Mouse (Mus musculus) MEL (cell line): ENCODE measurements at regions not wholly inside any gene's neighbourhood (a gene's known extent, or its start where the extent isn't known, plus 50 kb on each side); places are given as distances from the start of the nearest gene placed in this dataset.

ENCODE experiments used
- DNase-seq: peaks from one replicate; pipeline ENCODE4 v3.0.0; 2011; ENCODE audit warnings: low read depth, low spot score
- H3K27ac ChIP-seq: 2 replicates; pipeline ENCODE4 v1.5.1; 2012; ENCODE audit warnings: low read depth, mild to moderate bottlenecking, control low read depth, low read length, moderate library complexity; ENCODE audit not compliant: control insufficient read depth
- H3K27me3 ChIP-seq, 2 experiments: fragments of 150-350 bp in 1 of 2; sonication (generic) in 1 of 2; 2 replicates each; pipeline ENCODE4 v1.6.1; 2012; ENCODE audit warnings: low read length in 2 of 2, mild to moderate bottlenecking in 2 of 2, improper control_type of control experiment in 1 of 2, moderate library complexity in 1 of 2; ENCODE audit not compliant: insufficient read depth in 2 of 2, control insufficient read depth in 1 of 2
- H3K36me3 ChIP-seq, 2 experiments: 2 replicates each; pipeline ENCODE4 v1.6.1; 2012 to 2014; ENCODE audit warnings: low read length in 2 of 2, improper control_type of control experiment in 1 of 2, inconsistent platforms in 1 of 2, mild to moderate bottlenecking in 1 of 2; ENCODE audit not compliant: insufficient read depth in 2 of 2, control insufficient read depth in 1 of 2
- H3K4me1 ChIP-seq, 2 experiments: fragments of 150-350 bp in 1 of 2; sonication (generic) in 1 of 2; 2 replicates each; pipeline ENCODE4 v1.6.1; 2012; ENCODE audit warnings: low read length in 2 of 2, improper control_type of control experiment in 1 of 2, mild to moderate bottlenecking in 1 of 2; ENCODE audit not compliant: insufficient read depth in 2 of 2, control insufficient read depth in 1 of 2
- H3K4me3 ChIP-seq, 2 experiments: fragments of 150-350 bp in 1 of 2; sonication (generic) in 1 of 2; 2 replicates each; pipeline ENCODE4 v1.5.1; 2012; ENCODE audit warnings: low read depth in 2 of 2, low read length in 2 of 2, mild to moderate bottlenecking in 2 of 2, moderate library complexity in 2 of 2, control low read depth in 1 of 2, improper control_type of control experiment in 1 of 2; ENCODE audit not compliant: control insufficient read depth in 1 of 2, insufficient read depth in 1 of 2
- H3K79me2 ChIP-seq: 2 replicates; pipeline ENCODE4 v1.6.1; 2012; ENCODE audit warnings: mild to moderate bottlenecking, low read length, moderate library complexity; ENCODE audit not compliant: control insufficient read depth, poor library complexity, insufficient read depth
- H3K9ac ChIP-seq: 2 replicates; pipeline ENCODE4 v1.6.1; 2012; ENCODE audit warnings: low read depth, mild to moderate bottlenecking, control low read depth, low read length, moderate library complexity; ENCODE audit not compliant: control insufficient read depth, poor library complexity, severe bottlenecking
- H3K9me3 ChIP-seq: fragments of 150-350 bp; sonication (generic); replicated peaks from 2 replicates; pipeline ENCODE4 v1.6.1; 2012; ENCODE audit warnings: mild to moderate bottlenecking, low read length, improper control_type of control experiment, moderate library complexity; ENCODE audit not compliant: insufficient read depth
- CHD2 ChIP-seq: IDR thresholded peaks from 2 replicates; pipeline ENCODE4 v1.6.1; 2011; ENCODE audit warnings: low read length, improper control_type of control experiment
- CTCF ChIP-seq, 3 experiments: IDR thresholded peaks in 2 of 3; conservative IDR thresholded peaks in 1 of 3; 2 replicates each; pipeline ENCODE4 v1.5.1; 2011 to 2012; ENCODE audit warnings: low read length in 3 of 3, low read depth in 2 of 3, mild to moderate bottlenecking in 2 of 3, improper control_type of control experiment in 1 of 3, inconsistent platforms in 1 of 3, mixed read lengths in 1 of 3, moderate library complexity in 1 of 3; ENCODE audit not compliant: control insufficient read depth in 1 of 3, insufficient read depth in 1 of 3, poor library complexity in 1 of 3, severe bottlenecking in 1 of 3
- EP300 ChIP-seq, 2 experiments: IDR thresholded peaks; 2 replicates each; pipeline ENCODE4 v1.6.1; 2011; ENCODE audit warnings: improper control_type of control experiment in 2 of 2, low read length in 2 of 2, low read depth in 1 of 2, mild to moderate bottlenecking in 1 of 2
- ETS1 ChIP-seq: IDR thresholded peaks from 2 replicates; pipeline ENCODE4 v1.6.1; 2012; ENCODE audit warnings: low read depth, mild to moderate bottlenecking, inconsistent platforms, low read length, improper control_type of control experiment, moderate library complexity
- GABPA ChIP-seq: IDR thresholded peaks from 2 replicates; pipeline ENCODE4 v1.6.1; 2012; ENCODE audit warnings: low read depth, mild to moderate bottlenecking, inconsistent platforms, low read length, improper control_type of control experiment, moderate library complexity
- JUND ChIP-seq: IDR thresholded peaks from 2 replicates; pipeline ENCODE4 v1.6.1; 2011; ENCODE audit warnings: low read depth, mild to moderate bottlenecking, improper control_type of control experiment, low read length
- KAT2A ChIP-seq: conservative IDR thresholded peaks from 2 replicates; pipeline ENCODE4 v1.6.1; 2012; ENCODE audit warnings: low read depth, low read length, improper control_type of control experiment, inconsistent platforms
- MAZ ChIP-seq: IDR thresholded peaks from 2 replicates; pipeline ENCODE4 v1.6.1; 2012; ENCODE audit warnings: low read depth, mild to moderate bottlenecking, inconsistent platforms, low read length, improper control_type of control experiment
- MEF2A ChIP-seq: IDR thresholded peaks from 2 replicates; pipeline ENCODE4 v1.6.1; 2014; ENCODE audit warnings: low read depth, mild to moderate bottlenecking, inconsistent platforms, low read length, improper control_type of control experiment; ENCODE audit not compliant: poor library complexity, insufficient replicate concordance, severe bottlenecking; ENCODE audit errors: extremely low read depth
- MXI1 ChIP-seq: IDR thresholded peaks from 2 replicates; pipeline ENCODE4 v1.6.1; 2011; ENCODE audit warnings: mild to moderate bottlenecking, low read depth, low read length, improper control_type of control experiment
- MYC ChIP-seq: IDR thresholded peaks from 2 replicates; pipeline ENCODE4 v1.6.1; 2011; ENCODE audit warnings: low read depth, mild to moderate bottlenecking, low read length, improper control_type of control experiment, moderate library complexity
- POLR2A ChIP-seq, 2 experiments: IDR thresholded peaks; 2 replicates each; pipeline ENCODE4 v1.6.1; 2011 to 2012; ENCODE audit warnings: low read length in 2 of 2, mild to moderate bottlenecking in 2 of 2, control low read depth in 1 of 2, improper control_type of control experiment in 1 of 2, low read depth in 1 of 2, moderate library complexity in 1 of 2; ENCODE audit not compliant: control insufficient read depth in 1 of 2, insufficient read depth in 1 of 2, poor library complexity in 1 of 2
- POLR2AphosphoS5 ChIP-seq: IDR thresholded peaks from 2 replicates; pipeline ENCODE4 v1.6.1; 2012; ENCODE audit warnings: low read depth, borderline replicate concordance, mild to moderate bottlenecking, inconsistent platforms, low read length, moderate library complexity, mixed read lengths
- RCOR1 ChIP-seq: IDR thresholded peaks from 2 replicates; pipeline ENCODE4 v1.6.1; 2012; ENCODE audit warnings: low read depth, mild to moderate bottlenecking, inconsistent platforms, low read length, improper control_type of control experiment
- SIN3A ChIP-seq: IDR thresholded peaks from 2 replicates; pipeline ENCODE4 v1.6.1; 2012; ENCODE audit warnings: low read length, improper control_type of control experiment, inconsistent platforms
- SMC3 ChIP-seq: IDR thresholded peaks from 2 replicates; pipeline ENCODE4 v1.6.1; 2011; ENCODE audit warnings: low read depth, low read length, improper control_type of control experiment
- TAL1 ChIP-seq: IDR thresholded peaks from 2 replicates; pipeline ENCODE4 v1.6.1; 2012; ENCODE audit warnings: mild to moderate bottlenecking, inconsistent platforms, low read length, moderate library complexity, mixed read lengths
- UBTF ChIP-seq: IDR thresholded peaks from 2 replicates; pipeline ENCODE4 v1.6.1; 2012; ENCODE audit warnings: low read depth, mild to moderate bottlenecking, inconsistent platforms, low read length, improper control_type of control experiment, moderate library complexity, borderline replicate concordance; ENCODE audit not compliant: insufficient read depth
- USF2 ChIP-seq, 2 experiments: IDR thresholded peaks; 2 replicates each; pipeline ENCODE4 v1.6.1; 2011 to 2012; ENCODE audit warnings: improper control_type of control experiment in 2 of 2, low read length in 2 of 2, borderline replicate concordance in 1 of 2, inconsistent platforms in 1 of 2, low read depth in 1 of 2, mild to moderate bottlenecking in 1 of 2; ENCODE audit not compliant: insufficient read depth in 1 of 2
- ZC3H11A ChIP-seq: IDR thresholded peaks from 2 replicates; pipeline ENCODE4 v1.6.1; 2012; ENCODE audit warnings: low read depth, mild to moderate bottlenecking, inconsistent platforms, low read length, improper control_type of control experiment

DNA sequence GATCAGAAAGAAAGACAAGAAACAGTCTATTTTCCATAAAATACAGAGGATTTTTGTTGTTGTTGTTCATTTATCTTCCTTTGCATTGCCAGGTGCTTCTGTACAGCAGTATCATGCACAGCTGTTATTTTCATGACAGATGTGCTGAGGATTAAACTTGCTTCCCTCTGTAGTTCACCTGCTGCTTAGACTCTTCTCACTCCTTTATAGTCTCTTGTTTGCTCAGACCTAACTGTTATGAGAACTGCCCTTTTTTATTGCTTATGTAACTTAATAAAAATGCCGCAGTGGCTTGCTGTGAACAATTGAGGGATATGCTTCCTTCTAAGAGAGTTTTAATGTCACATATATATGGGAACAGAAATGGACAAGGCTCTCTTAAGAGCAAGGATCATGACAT is 467.1 kb downstream of the Adcyap1 start:
- H3K9ac ChIP-seq: no peak overlapping the region
- H3K79me2 ChIP-seq: no peaks in the 10 kb centered on the region
- H3K27ac ChIP-seq: no peak overlapping the region
- H3K4me1 ChIP-seq: no peaks in the 10 kb centered on the region
- DNase-seq: no peak
- TF ChIP-seq USF2 (IDR thresholded peaks at IDR 0.05; ENCODE audit: borderline replicate concordance in 1 of 2, insufficient read depth in 1 of 2, low read depth in 1 of 2, low read length in 2 of 2): no peak
- TF ChIP-seq CHD2: no peak
- TF ChIP-seq GABPA: no peak
- TF ChIP-seq MYC: no peak
- no peak for TF ChIP-seq SIN3A
- TF ChIP-seq CTCF (IDR thresholded peaks at IDR 0.05 in 2 of 3, conservative IDR thresholded peaks at IDR 0.05 in 1 of 3; ENCODE audit: control insufficient read depth in 1 of 3, insufficient read depth in 1 of 3, low read depth in 2 of 3, low read length in 3 of 3, poor library complexity in 1 of 3, severe bottlenecking in 1 of 3): no peak
- TF ChIP-seq ETS1: no peak
- no peak for TF ChIP-seq POLR2AphosphoS5
- no peak for TF ChIP-seq ZC3H11A
- no peak for TF ChIP-seq JUND
- TF ChIP-seq TAL1: no peak
- TF ChIP-seq KAT2A: no peak
- no peak for TF ChIP-seq POLR2A (IDR thresholded peaks at IDR 0.05; ENCODE audit: control insufficient read depth in 1 of 2, insufficient read depth in 1 of 2, low read depth in 1 of 2, low read length in 2 of 2, poor library complexity in 1 of 2)
- no peak for TF ChIP-seq MEF2A
- TF ChIP-seq, all 39 proteins: peak for 0
- Histone ChIP-seq H3K36me3 (no peaks in the 10 kb centered on the region), H3K27me3 (no peaks in the 10 kb centered on the region; a peak in 1 of 4 replicates), H3K4me3 (no peak overlapping the region), H3K9me3 (no peaks in the 10 kb centered on the region)

GRCm38 (mm10) chr17:93676366-93676962 is 477.6 kb downstream of the Adcyap1 start:
- Histone ChIP-seq H3K79me2 (no peaks in the 10 kb centered on the region), H3K36me3 (no peaks in the 10 kb centered on the region)
- TF ChIP-seq MAZ: no peak
- no peak for TF ChIP-seq MXI1
- TF ChIP-seq RCOR1: no peak
- TF ChIP-seq SMC3: no peak
- no peak for TF ChIP-seq MEF2A
- no peak for TF ChIP-seq USF2 (IDR thresholded peaks at IDR 0.05; ENCODE audit: borderline replicate concordance in 1 of 2, insufficient read depth in 1 of 2, low read depth in 1 of 2, low read length in 2 of 2)
- TF ChIP-seq UBTF: no peak
- TF ChIP-seq EP300 (IDR thresholded peaks at IDR 0.05; ENCODE audit: low read depth in 1 of 2, low read length in 2 of 2): no peak
- TF ChIP-seq, all 39 proteins: peak for 0
- Histone ChIP-seq H3K4me1 (no peaks in the 10 kb centered on the region), H3K9me3 (no peaks in the 10 kb centered on the region), H3K4me3 (no peak overlapping the region), H3K9ac (no peak overlapping the region), H3K27ac (no peak overlapping the region), H3K27me3 (no peaks in the 10 kb centered on the region)
- DNase-seq: no peak
